Mouse (Mus musculus): ENCODE data around the gene Ryr1.

DNA sequence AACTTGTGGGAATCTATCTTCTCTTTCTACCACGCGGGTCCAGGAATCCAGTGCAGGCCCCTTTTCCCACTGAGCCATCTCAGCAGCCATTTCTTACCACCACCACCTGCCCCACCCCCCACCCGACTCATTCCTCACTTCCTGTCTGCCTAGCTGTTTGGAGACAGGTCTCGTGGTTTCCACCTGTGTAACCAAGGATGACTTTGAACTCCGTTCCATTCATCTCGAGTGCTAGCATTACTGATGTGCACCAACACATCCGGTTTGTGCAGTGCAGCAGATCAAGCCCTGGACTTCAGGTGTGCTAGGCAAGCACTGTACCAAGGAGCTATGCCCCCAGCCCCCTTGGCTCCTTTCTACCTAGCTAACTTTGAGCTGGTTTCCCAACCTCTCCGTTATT is 16.4 kb upstream of the Ryr1 start:
- TF ChIP-seq CTCF (IDR thresholded peaks at IDR 0.05) (no peak), EP300 (IDR thresholded peaks at IDR 0.05) (no peak)

All from lung, postnatal 0 days (tissue).